Mouse (Mus musculus): ENCODE results near the gene Carnmt1. TPM values are rescaled to one million over a fixed set of nuclear protein-coding genes. Genes with fewer than 3 reads are reported as not detected.

Gene Carnmt1
- 85.3 TPM for polyA plus RNA-seq (2014; fragmentation: Illumina TruSeq; extraction: RNeasy Lipid Tissue Mini Kit (QIAGEN cat#74804); ENCODE audit: low read depth, low replicate concordance)

GRCm38 (mm10) chr19:18670608-18671007 is at the start of gene Carnmt1:
Gene Carnmt1, plus strand, starts transcription at chr19:18670764.

GRCm38 (mm10) chr19:18631644-18632219 is 38.8 kb upstream of the Carnmt1 start, which contains the start of the genes Ostf1 and Nmrk1:
Gene Ostf1, minus strand, starts transcription at chr19:18631823.
Gene Nmrk1, plus strand, starts transcription at chr19:18631950.

DNA sequence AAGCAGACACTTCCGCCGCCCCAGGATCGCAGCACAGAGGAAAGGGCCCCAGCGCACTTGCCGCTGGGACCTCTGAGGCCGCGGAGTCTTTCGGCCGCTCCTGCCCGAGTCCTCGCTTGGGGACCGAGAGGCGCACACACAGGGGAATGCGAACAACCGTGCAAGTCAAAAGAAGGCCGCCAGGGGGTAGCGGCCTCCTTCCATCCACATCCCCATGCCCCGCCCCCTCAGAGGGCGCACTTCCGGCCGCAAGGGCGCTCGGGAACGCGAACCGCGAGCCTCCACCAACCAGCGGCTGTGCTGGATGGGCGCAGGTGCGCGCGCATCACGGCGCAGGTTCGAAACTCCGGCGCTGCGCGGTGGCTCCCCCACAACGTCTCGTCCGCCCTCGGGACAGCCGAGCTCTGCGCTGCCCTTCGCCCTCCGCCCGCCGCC is 42.3 kb downstream of the Carnmt1 start, which contains the start of gene D030056L22Rik:
Gene D030056L22Rik, plus strand, starts transcription at position 328 of the 435 bp plus-strand sequence.

DNA sequence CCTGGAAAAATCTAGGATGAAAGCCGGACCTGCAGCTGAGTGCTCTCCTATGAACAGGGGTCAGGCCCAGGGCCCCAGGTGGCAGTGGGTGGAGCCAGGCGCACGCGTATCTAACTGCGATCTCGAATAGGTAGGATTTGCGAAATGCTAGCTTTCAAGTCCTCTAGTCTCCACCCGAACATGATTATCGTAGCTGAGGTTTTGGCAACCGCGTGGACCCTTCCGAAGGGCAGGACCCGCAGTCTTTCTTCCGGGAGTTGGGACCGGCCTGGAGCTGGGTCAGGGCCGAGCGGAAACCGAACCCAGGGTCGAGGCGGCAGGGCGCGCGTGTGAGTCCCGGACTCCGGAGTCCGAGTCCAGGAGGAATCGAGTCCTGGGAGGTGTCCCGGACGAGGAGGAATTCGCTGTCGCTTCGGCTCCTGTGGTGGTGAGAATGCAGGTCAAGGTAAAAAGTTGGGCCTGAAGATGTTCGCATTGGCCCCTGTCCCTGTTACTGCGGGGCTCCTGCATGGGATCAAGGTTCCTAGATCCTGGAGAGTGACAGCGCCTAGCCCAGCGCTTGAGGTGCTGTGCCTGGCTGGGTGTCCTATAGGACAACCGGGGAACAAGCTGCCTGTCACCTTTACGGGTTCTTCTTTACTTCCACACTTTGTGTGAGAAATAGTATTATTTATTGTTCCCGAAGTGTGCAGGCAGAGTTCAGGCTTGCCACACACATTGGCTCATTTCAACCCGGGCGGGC is 79.2 kb downstream of the Carnmt1 start, which contains the start of gene Trpm6:
Gene Trpm6, plus strand, starts transcription at position 386 of the 742 bp plus-strand sequence.

Other genes starting within 250 kb of the Carnmt1 start
- 70.7 TPM for gene Ostf1, start 38.9 kb upstream of the Carnmt1 start, polyA plus RNA-seq (2014; fragmentation: Illumina TruSeq; extraction: RNeasy Lipid Tissue Mini Kit (QIAGEN cat#74804); ENCODE audit: low read depth, low replicate concordance)
- 77.5 TPM for gene Nmrk1, start 38.8 kb upstream of the Carnmt1 start, polyA plus RNA-seq (2014; fragmentation: Illumina TruSeq; extraction: RNeasy Lipid Tissue Mini Kit (QIAGEN cat#74804); ENCODE audit: low read depth, low replicate concordance)
- 39.7 TPM for gene D030056L22Rik, start 42.4 kb downstream of the Carnmt1 start, polyA plus RNA-seq (2014; fragmentation: Illumina TruSeq; extraction: RNeasy Lipid Tissue Mini Kit (QIAGEN cat#74804); ENCODE audit: low read depth, low replicate concordance)
- gene Trpm6, start 79.2 kb downstream of the Carnmt1 start, polyA plus RNA-seq (2014; fragmentation: Illumina TruSeq; extraction: RNeasy Lipid Tissue Mini Kit (QIAGEN cat#74804); ENCODE audit: low read depth, low replicate concordance): 13.0 TPM